Mouse (Mus musculus): ENCODE measurements around the gene Kat7.

Gene Kat7

GRCm38 (mm10) chr11:95333209-95333608, 23.2 kb upstream of the Kat7 start:
- no peak for DNase-seq

- no peak for DNase-seq
Measured at GRCm38 (mm10) chr11:95330662-95331061, 20.6 kb upstream of the Kat7 start.

- no peak for DNase-seq
Measured at GRCm38 (mm10) chr11:95328629-95329028, 18.6 kb upstream of the Kat7 start.

GRCm38 (mm10) chr11:95326243-95326642, 16.2 kb upstream of the Kat7 start:
- DNase-seq: no peak

- no peak for DNase-seq
Measured at GRCm38 (mm10) chr11:95325832-95326231, 15.8 kb upstream of the Kat7 start.

GRCm38 (mm10) chr11:95324181-95324580, 14.1 kb upstream of the Kat7 start:
- DNase-seq: no peak

- no peak for DNase-seq
Measured at GRCm38 (mm10) chr11:95320010-95320409, 10.0 kb upstream of the Kat7 start.

- no peak for DNase-seq
Measured at GRCm38 (mm10) chr11:95319506-95319905, 9.5 kb upstream of the Kat7 start.

- DNase-seq: no peak
Measured at GRCm38 (mm10) chr11:95318116-95318515, 8.1 kb upstream of the Kat7 start.

GRCm38 (mm10) chr11:95315215-95315955, 5.3 kb upstream of the Kat7 start:
- no peak for DNase-seq

GRCm38 (mm10) chr11:95311425-95311807, 1.4 kb upstream of the Kat7 start:
- DNase-seq: no peak

GRCm38 (mm10) chr11:95310648-95311424, 790 bp upstream of the Kat7 start:
- peak in 1 of 2 experiments; percentile 38 for DNase-seq

- DNase-seq: peak; percentile 95 to 97
Measured at GRCm38 (mm10) chr11:95309510-95310006, 488 bp downstream of the Kat7 start.

GRCm38 (mm10) chr11:95307526-95307925, 2.5 kb downstream of the Kat7 start:
- no peak for DNase-seq

GRCm38 (mm10) chr11:95305600-95305999, 4.4 kb downstream of the Kat7 start:
- DNase-seq: no peak

GRCm38 (mm10) chr11:95301772-95302171, 8.3 kb downstream of the Kat7 start:
- no peak for DNase-seq

GRCm38 (mm10) chr11:95299886-95300285, 10.2 kb downstream of the Kat7 start:
- no peak for DNase-seq

- DNase-seq: peak in 1 of 2 experiments; percentile 30
Measured at GRCm38 (mm10) chr11:95298146-95298545, 11.9 kb downstream of the Kat7 start.

- no peak for DNase-seq
Measured at GRCm38 (mm10) chr11:95295736-95296135, 14.3 kb downstream of the Kat7 start.

- DNase-seq: no peak
Measured at GRCm38 (mm10) chr11:95293017-95293624, 16.9 kb downstream of the Kat7 start.

GRCm38 (mm10) chr11:95291998-95292397, 18.0 kb downstream of the Kat7 start:
- no peak for DNase-seq

- DNase-seq: peak; percentile 51 to 70
Measured at GRCm38 (mm10) chr11:95282331-95282730, 27.7 kb downstream of the Kat7 start.

- no peak for DNase-seq
Measured at GRCm38 (mm10) chr11:95279061-95279659, 30.9 kb downstream of the Kat7 start.

Data from cerebellum, postnatal 25 days (tissue).